Mouse (Mus musculus) heart, adult 2 months (tissue): Measurements from ENCODE around the gene Tubb1. TPM values are rescaled to one million over a fixed set of nuclear protein-coding genes. Genes with fewer than 3 reads are reported as not detected.
A peak's percentile ranks its signal among the peaks of the same experiment; 100 is the strongest.

Experiments
- DNase-seq, 2 experiments: peaks; one replicate each; pipeline ENCODE4 v3.0.0; 2021
- H3K27ac ChIP-seq: fragments of 200-600 bp; 2 replicates; pipeline ENCODE4 v1.8.1; 2022
- H3K27me3 ChIP-seq: fragments of 200-500 bp; 2 replicates; pipeline ENCODE4 v1.6.1; 2012; ENCODE audit warnings: mild to moderate bottlenecking, low read length, inconsistent platforms, mixed read lengths; ENCODE audit not compliant: control insufficient read depth, insufficient read depth
- H3K36me3 ChIP-seq: fragments of 200-500 bp; 2 replicates; pipeline ENCODE4 v1.6.1; 2012; ENCODE audit warnings: low read length, inconsistent platforms; ENCODE audit not compliant: control insufficient read depth, insufficient read depth
- H3K4me1 ChIP-seq: fragments of 200-500 bp; 2 replicates; pipeline ENCODE4 v1.6.1; 2011; ENCODE audit warnings: low read length; ENCODE audit not compliant: control insufficient read depth, insufficient read depth
- H3K4me3 ChIP-seq: fragments of 200-600 bp; 2 replicates; pipeline ENCODE4 v1.8.1; 2022
- H3K79me2 ChIP-seq: fragments of 200-500 bp; replicated peaks from 2 replicates; pipeline ENCODE4 v1.6.1; 2012; ENCODE audit warnings: mild to moderate bottlenecking, inconsistent platforms, low read length, moderate library complexity, mixed read lengths; ENCODE audit not compliant: control insufficient read depth, insufficient read depth
- H3K9ac ChIP-seq: fragments of 200-500 bp; 2 replicates; pipeline ENCODE4 v1.6.1; 2012; ENCODE audit warnings: low read depth, mild to moderate bottlenecking, control low read depth, inconsistent platforms, low read length, mixed read lengths
- CTCF ChIP-seq: fragments of 200-600 bp; IDR thresholded peaks from 2 replicates; pipeline ENCODE4 v1.8.1; 2022; ENCODE audit warnings: antibody characterized with exemption, mild to moderate bottlenecking, moderate library complexity
- EP300 ChIP-seq: fragments of 200-500 bp; IDR thresholded peaks from 2 replicates; pipeline ENCODE4 v1.6.1; 2011; ENCODE audit warnings: low read depth, low read length, control low read depth; ENCODE audit not compliant: insufficient read depth
- POLR2A ChIP-seq: fragments of 200-500 bp; IDR thresholded peaks from 2 replicates; pipeline ENCODE4 v1.6.1; 2011; ENCODE audit warnings: mild to moderate bottlenecking, low read depth, low read length, control low read depth; ENCODE audit not compliant: insufficient read depth
- WGBS: fragments of 180-500 bp; shearing (Covaris S2); methylation state at CpG from one replicate; pipeline ENCODE4 v1.1.7; 2018; 5-methylcytosine and 5-hydroxymethylcytosine counted together
- intact Hi-C: fragments of 180-260 bp; cut with DNase I; formaldehyde crosslinking; loops from one replicate; pipeline ENCODE4 v1.15.1; 2025
- polyA plus RNA-seq: library from polyadenylated mRNA; depleted of rRNA; stranded (reverse); fragments of >200 nt; gene quantifications from 2 replicates; pipeline ENCODE4 v1.2.3, GENCODE M21; 2012
- total RNA-seq, 2 experiments: library from RNA; stranded (reverse); gene quantifications; 2 replicates each; pipeline ENCODE4 v1.2.3; 2021

The Tubb1 gene
- total and polyA plus RNA-seq, 3 experiments = 4.1 to 21.4 (median 9.7) TPM

DNA sequence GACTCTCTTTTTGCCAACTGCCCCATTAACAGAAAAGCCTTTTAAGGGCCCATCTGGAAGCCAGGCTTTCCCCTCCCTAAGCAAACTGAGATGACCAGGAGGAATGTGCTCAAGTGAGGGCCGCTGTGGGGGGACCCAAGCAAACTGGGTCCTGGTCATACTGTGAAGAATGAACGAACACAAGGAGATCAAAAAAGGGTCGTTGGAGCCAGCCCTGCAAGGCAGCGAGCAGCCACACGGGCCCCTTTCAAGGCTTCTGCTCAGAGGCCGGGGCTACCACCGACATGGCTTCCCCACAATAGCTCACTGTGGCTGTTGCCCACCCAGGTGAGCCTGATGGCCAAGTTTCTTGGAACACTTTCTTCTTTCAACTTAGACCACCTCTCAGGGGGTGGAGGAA, 4.0 kb upstream of the Tubb1 start:
- DNase-seq = no peak
- TF ChIP-seq POLR2A = no peak
- TF ChIP-seq CTCF = no peak
- no peak for TF ChIP-seq EP300
- Histone ChIP-seq H3K27ac (no peak overlapping the region), H3K36me3 (no peaks in the 10 kb centered on the region), H3K79me2 (no peaks in the 10 kb centered on the region), H3K9ac (no peak overlapping the region), H3K4me1 (no peaks in the 10 kb centered on the region; the same call in none of the 2 replicates), H3K27me3 (no peaks in the 10 kb centered on the region), H3K4me3 (no peak overlapping the region)
- intact Hi-C loops = no loop called here
- 68% methylated on average over 7 of the region's 7 CpGs for WGBS

GRCm38 (mm10) chr2:174446905-174447304, 3.6 kb upstream of the Tubb1 start:
- Histone ChIP-seq H3K36me3 (no peaks in the 10 kb centered on the region), H3K27me3 (no peaks in the 10 kb centered on the region), H3K4me1 (no peaks in the 10 kb centered on the region; the same call in none of the 2 replicates), H3K79me2 (no peaks in the 10 kb centered on the region), H3K27ac (no peak overlapping the region), H3K9ac (no peak overlapping the region), H3K4me3 (no peak overlapping the region)
- intact Hi-C loops = no loop called here
- TF ChIP-seq CTCF (no peak), POLR2A (no peak), EP300 (no peak)
- no peak for DNase-seq
- 79% methylated on average over 8 of the region's 8 CpGs for WGBS

DNA sequence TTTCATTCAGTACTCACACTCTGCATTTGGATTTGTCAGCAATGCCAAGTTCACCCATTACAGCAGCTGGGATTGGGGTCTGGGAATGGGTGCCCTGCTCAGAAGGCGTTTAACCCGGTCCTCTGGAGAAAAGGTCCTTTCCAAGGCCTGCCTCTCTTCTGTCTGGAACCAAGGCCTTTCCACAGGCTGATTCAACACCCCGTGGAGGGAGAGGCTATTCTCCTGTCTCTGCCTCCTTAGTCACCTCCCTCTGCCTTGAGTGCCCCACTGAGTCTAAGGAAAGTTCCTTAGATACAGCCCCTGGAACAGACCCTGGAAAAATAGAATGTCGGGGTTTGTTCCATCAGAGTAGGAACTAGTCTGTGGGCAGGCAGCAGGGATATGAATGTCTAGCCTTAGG, 2.1 kb upstream of the Tubb1 start:
- H3K4me3 ChIP-seq = no peak overlapping the region
- H3K79me2 ChIP-seq = no peaks in the 10 kb centered on the region
- H3K4me1 ChIP-seq = no peaks in the 10 kb centered on the region; the same call in 1 of the 2 replicates
- intact Hi-C loops = no loop called here
- no peak for DNase-seq
- H3K27me3 ChIP-seq = no peaks in the 10 kb centered on the region
- H3K9ac ChIP-seq = no peak overlapping the region
- H3K27ac ChIP-seq = no peak overlapping the region
- no peak for TF ChIP-seq EP300
- TF ChIP-seq POLR2A = no peak
- TF ChIP-seq CTCF = no peak
- no peaks in the 10 kb centered on the region for H3K36me3 ChIP-seq
- 83% methylated on average over 4 of the region's 4 CpGs for WGBS

GRCm38 (mm10) chr2:174453681-174454080, 3.2 kb downstream of the Tubb1 start:
- Histone ChIP-seq H3K79me2 (no peaks in the 10 kb centered on the region), H3K4me3 (no peak overlapping the region), H3K9ac (no peak overlapping the region), H3K27me3 (no peaks in the 10 kb centered on the region), H3K4me1 (no peaks in the 10 kb centered on the region), H3K27ac (no peak overlapping the region), H3K36me3 (no peaks in the 10 kb centered on the region)
- WGBS = 58% methylated on average over 7 of the region's 7 CpGs
- intact Hi-C loops = loop anchor here (5.0 kb wide), 1 partner anchor 141 kb away; no protein-coding TSS in a partner anchor
- DNase-seq = no peak
- TF ChIP-seq CTCF (peak; percentile 57), POLR2A (no peak)

GRCm38 (mm10) chr2:174459365-174459764, 8.9 kb downstream of the Tubb1 start:
- DNase-seq = no peak
- Histone ChIP-seq H3K27me3 (no peaks in the 10 kb centered on the region), H3K4me1 (no peaks in the 10 kb centered on the region; the same call in 1 of the 2 replicates), H3K4me3 (no peak overlapping the region), H3K79me2 (peaks cover 3% of the 10 kb centered on the region), H3K27ac (no peak overlapping the region), H3K9ac (no peak overlapping the region), H3K36me3 (0 out of 2 replicates have a peak, but pooled peaks cover 2% of the 10 kb centered on the region)
- 51% methylated on average over 2 of the region's 2 CpGs for WGBS
- TF ChIP-seq EP300 (no peak), POLR2A (no peak), CTCF (no peak)
- intact Hi-C loops = no loop called here

DNA sequence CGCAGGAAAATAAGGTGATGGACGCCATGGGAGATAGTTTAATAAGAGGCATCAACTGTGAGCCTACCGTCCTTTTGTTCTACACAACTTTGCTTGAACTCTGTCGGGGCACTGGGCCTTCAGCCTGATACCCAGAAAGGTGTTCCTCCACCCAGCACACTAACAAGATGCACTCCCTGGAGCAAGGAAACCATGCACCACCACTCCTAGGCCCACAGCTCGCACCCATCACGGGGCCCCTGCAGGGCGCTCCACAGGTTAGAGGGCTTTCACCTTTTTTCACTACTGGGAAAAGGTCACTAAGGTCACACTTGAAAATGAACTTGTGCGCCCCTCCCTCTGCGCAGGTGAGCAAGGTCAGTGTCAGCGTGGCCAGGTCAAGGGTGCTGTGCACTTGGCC, 12.9 kb downstream of the Tubb1 start:
- Histone ChIP-seq H3K27ac (peak overlapping the region; percentile 96), H3K4me3 (peak overlapping the region; percentile 95), H3K79me2 (peaks cover 3% of the 10 kb centered on the region), H3K36me3 (0 out of 2 replicates have a peak, but pooled peaks cover 2% of the 10 kb centered on the region), H3K4me1 (no peaks in the 10 kb centered on the region; the same call in 1 of the 2 replicates), H3K27me3 (no peaks in the 10 kb centered on the region), H3K9ac (peak overlapping the region; percentile 87)
- no peak for TF ChIP-seq CTCF
- no peak for TF ChIP-seq EP300
- TF ChIP-seq POLR2A = no peak
- DNase-seq = no peak
- intact Hi-C loops = loop anchor here (10.0 kb wide), 1 partner anchor 391 kb away; no protein-coding TSS in a partner anchor
- 26% methylated on average over 10 of the region's 10 CpGs for WGBS
